Mouse (Mus musculus) C3H10T1/2 (cell line): ENCODE data around the gene Sik3. TPM values are rescaled to one million over a fixed set of nuclear protein-coding genes. Genes with fewer than 3 reads are reported as not detected.

Experiments
- polyA plus RNA-seq, 2 experiments: library from polyadenylated mRNA; unstranded; fragments of >200 nt; fragmentation: generic; extraction: Trizol; gene quantifications; one replicate each; pipeline ENCODE4 v1.2.1; 2012; ENCODE audit warnings: missing spikeins in 2 of 2

The Sik3 gene
- polyA plus RNA-seq: 10 to 100 TPM; 25.2 to 28.0 TPM

GRCm38 (mm10) chr9:46012091-46013008 is at the start of gene Sik3, which contains the start of gene Pafah1b2:
Gene Sik3, plus strand, starts transcription at chr9:46012820.
Gene Pafah1b2, minus strand, starts transcription at chr9:46012690.

GRCm38 (mm10) chr9:46228491-46228890 is 215.9 kb downstream of the Sik3 start, which contains the start of gene Apoa1:
Gene Apoa1, plus strand, starts transcription at chr9:46228580.

GRCm38 (mm10) chr9:46235596-46235648 is 222.8 kb downstream of the Sik3 start, which contains the start of gene Apoc3:
Gene Apoc3, minus strand, starts transcription at chr9:46235636.

GRCm38 (mm10) chr9:46240526-46241153 is 228.0 kb downstream of the Sik3 start, which contains the start of gene Apoa4:
Gene Apoa4, plus strand, starts transcription at chr9:46240696.

DNA sequence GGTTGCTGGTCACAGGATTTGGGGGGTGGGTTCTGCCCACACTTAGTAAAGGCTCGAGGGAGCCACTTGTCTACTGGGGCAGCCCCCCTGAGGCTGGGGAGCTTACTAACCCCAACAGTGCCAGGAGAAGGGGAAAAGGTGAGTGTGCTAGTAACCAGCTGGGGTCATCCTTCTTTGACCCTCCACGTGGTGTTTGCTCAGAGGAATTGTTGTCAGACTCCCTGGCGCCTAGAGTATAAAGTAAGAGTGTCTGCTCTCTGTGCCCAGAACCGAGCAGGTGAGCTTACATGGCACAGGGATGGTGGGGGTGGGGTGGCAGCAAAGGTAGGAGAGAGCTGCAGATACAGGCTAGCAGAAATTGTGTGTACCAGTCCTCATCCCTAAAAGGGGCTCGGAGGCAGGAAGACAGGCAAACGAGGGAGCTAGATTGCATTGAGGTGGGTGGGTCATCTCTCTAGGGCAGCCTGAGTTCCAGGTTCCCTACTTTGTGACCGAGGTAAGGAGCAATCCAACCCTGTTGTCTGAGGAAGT is 255.8 kb downstream of the Sik3 start, which contains the start of gene Apoa5:
Gene Apoa5, plus strand, starts transcription at position 291 of the 531 bp plus-strand sequence.

GRCm38 (mm10) chr9:46272677-46273454 is 260.2 kb downstream of the Sik3 start, which contains the start of gene Zpr1:
Gene Zpr1, plus strand, starts transcription at chr9:46273064.

Other genes with a start within 250 kb of the Sik3 start
- 10 to 100 TPM in 1 of 2 experiments, 1 to 10 TPM in 1; 5.7 to 17.3 TPM for gene Cep164, start 184.1 kb upstream of the Sik3 start, polyA plus RNA-seq
- gene Bace1, start 174.2 kb upstream of the Sik3 start, polyA plus RNA-seq: 10 to 100 TPM in 1 of 2 experiments, 1 to 10 TPM in 1; 1.8 to 23.1 TPM
- gene Pcsk7, start 106.3 kb upstream of the Sik3 start, polyA plus RNA-seq: 10 to 100 TPM in 1 of 2 experiments, 1 to 10 TPM in 1; 4.2 to 12.2 TPM
- gene Rnf214, start 105.9 kb upstream of the Sik3 start, polyA plus RNA-seq: 10 to 100 TPM in 1 of 2 experiments, 1 to 10 TPM in 1; 2.1 to 12.7 TPM
- gene Tagln, start 76.8 kb upstream of the Sik3 start, polyA plus RNA-seq: 1 to 10 TPM in 1 of 2 experiments, under 1 TPM in 1; 0.84 to 1.5 TPM
- 10 to 100 TPM; 18.3 to 43.8 TPM for gene Sidt2, start 57.6 kb upstream of the Sik3 start, polyA plus RNA-seq
- gene Pafah1b2, start 130 bp upstream of the Sik3 start, polyA plus RNA-seq: 10 to 100 TPM in 1 of 2 experiments, 1 to 10 TPM in 1; 8.9 to 38.0 TPM
- under 1 TPM; 0.07 to 0.09 TPM for gene Apoa1, start 215.8 kb downstream of the Sik3 start, polyA plus RNA-seq
- gene Apoc3, start 222.8 kb downstream of the Sik3 start, polyA plus RNA-seq: not detected
- gene Apoa4, start 227.9 kb downstream of the Sik3 start, polyA plus RNA-seq: not detected